Mouse (Mus musculus) embryonic facial prominence, embryonic 14.5 days (tissue): ENCODE data around the gene Dlx1. TPM values are rescaled to one million over a fixed set of nuclear protein-coding genes. Genes with fewer than 3 reads are reported as not detected.

Experiments
- ATAC-seq: fragments of 200-750 bp; cut with Nextera tagmentation; 2 replicates; pipeline ENCODE4 v1.8.0; 2017; ENCODE audit warnings: low read depth, moderate number of reproducible peaks, moderate TSS enrichment
- DNase-seq: peaks from one replicate; pipeline ENCODE4 v3.0.0-alpha.2; 2015; ENCODE audit warnings: low spot score
- H3K27ac ChIP-seq: fragments of 300-500 bp; sonication (generic); replicated peaks from 2 replicates; pipeline ENCODE4 v1.5.1; 2014; ENCODE audit warnings: low read depth, mild to moderate bottlenecking, low read length, moderate library complexity
- H3K27me3 ChIP-seq: fragments of 300-500 bp; sonication (generic); replicated peaks from 2 replicates; pipeline ENCODE4 v1.6.1; 2014; ENCODE audit warnings: low read length; ENCODE audit not compliant: control insufficient read depth, insufficient read depth
- H3K36me3 ChIP-seq: fragments of 300-500 bp; sonication (generic); 2 replicates; pipeline ENCODE4 v1.6.1; 2014; ENCODE audit warnings: low read length, mixed read lengths; ENCODE audit not compliant: control insufficient read depth, insufficient read depth
- H3K4me1 ChIP-seq: fragments of 300-500 bp; sonication (generic); 2 replicates; pipeline ENCODE4 v1.6.1; 2014; ENCODE audit warnings: antibody characterized with exemption, low read length; ENCODE audit not compliant: control insufficient read depth, insufficient read depth
- H3K4me2 ChIP-seq: fragments of 300-500 bp; sonication (generic); 2 replicates; pipeline ENCODE4 v1.6.1; 2014; ENCODE audit warnings: low read depth, mild to moderate bottlenecking, low read length, moderate library complexity, mixed read lengths
- H3K4me3 ChIP-seq: fragments of 300-500 bp; sonication (generic); 2 replicates; pipeline ENCODE4 v1.5.1; 2014; ENCODE audit warnings: low read depth, mild to moderate bottlenecking, low read length
- H3K9ac ChIP-seq: fragments of 300-500 bp; sonication (generic); 2 replicates; pipeline ENCODE4 v1.6.1; 2014; ENCODE audit warnings: low read depth, mild to moderate bottlenecking, low read length, moderate library complexity, mixed read lengths
- H3K9me3 ChIP-seq: fragments of 300-500 bp; sonication (generic); 2 replicates; pipeline ENCODE4 v1.6.1; 2016; ENCODE audit warnings: low read length; ENCODE audit not compliant: control insufficient read depth
- WGBS: fragments of 180-500 bp; shearing (Covaris S2); extraction: QIAGEN DNeasy Blood & Tissue Kit; methylation state at CpG from one replicate; pipeline ENCODE4 v1.1.7; 2014; 5-methylcytosine and 5-hydroxymethylcytosine counted together
- polyA plus RNA-seq: library from polyadenylated mRNA; unstranded; fragments of >200 nt; fragmentation: Nextera tagmentation; extraction: Ambion mirVana; gene quantifications from 2 replicates; pipeline ENCODE4 v1.2.1, GENCODE M21; 2014

Dlx1 gene
- polyA plus RNA-seq, result 13.1 and 15.2 TPM in 2 replicates

DNA sequence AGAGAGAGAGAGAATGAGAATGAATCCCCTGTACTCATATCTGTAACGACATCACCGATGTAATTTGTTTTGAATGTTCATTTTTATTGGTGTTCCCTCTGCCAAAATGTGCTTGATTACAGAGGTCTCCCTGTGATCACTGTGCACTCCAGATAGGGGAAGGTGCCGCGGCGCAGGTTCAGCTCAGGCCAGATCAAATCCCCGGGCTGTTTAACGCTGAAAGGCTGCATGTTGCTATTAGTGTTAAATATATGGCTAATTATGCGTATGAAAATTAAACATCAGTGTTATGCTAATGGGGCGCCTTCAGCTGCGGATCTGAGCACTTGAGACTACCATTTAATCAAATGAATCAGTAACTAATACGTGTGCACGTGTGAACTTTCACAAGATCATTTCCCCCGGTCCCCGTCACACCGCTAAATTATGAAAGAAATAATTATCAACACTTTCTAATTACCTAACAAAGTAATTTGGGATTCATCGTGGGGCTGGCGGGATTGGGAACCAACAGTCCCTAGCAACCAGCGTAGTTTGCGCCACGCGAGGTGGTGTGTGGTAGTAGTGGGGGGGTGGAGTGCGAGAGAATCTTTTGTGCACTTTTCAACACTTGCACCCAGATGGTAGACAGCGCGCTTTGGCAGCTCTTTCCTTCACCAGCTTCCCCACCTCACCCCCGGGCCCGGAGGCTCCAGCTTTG lies at the start of gene Dlx1:
Dlx1 (plus strand) TSS at position 100 of the 700 bp plus-strand sequence.
- H3K4me1 ChIP-seq, result peaks cover 9% of the 10 kb centered on the region; the same call in 1 of the 2 replicates
- H3K4me2 ChIP-seq, result peak within 1 kb of the TSS; percentile 75
- H3K9ac ChIP-seq, result peak within 1 kb of the TSS; percentile 68
- DNase-seq, result no peak
- no peak for ATAC-seq
- 1% methylated on average over 26 of the region's 26 CpGs for WGBS
- no peaks in the 10 kb centered on the region for H3K9me3 ChIP-seq
- peak within 1 kb of the TSS; percentile 87 for H3K27ac ChIP-seq
- H3K36me3 ChIP-seq, result no peaks in the 10 kb centered on the region
- peak within 1 kb of the TSS; percentile 49 for H3K4me3 ChIP-seq
- peaks cover 94% of the 10 kb centered on the region for H3K27me3 ChIP-seq

GRCm38 (mm10) chr2:71479917-71480316 lies 48.0 kb upstream of the Dlx1 start:
- no peak overlapping the region for H3K4me2 ChIP-seq
- DNase-seq (peak; percentile 42), ATAC-seq (peak; percentile 50; the same call in 1 of the 2 replicates)
- H3K9ac ChIP-seq, result no peak overlapping the region
- WGBS, result 15% methylated on average over 5 of the region's 7 CpGs
- H3K4me1 ChIP-seq, result peaks cover 42% of the 10 kb centered on the region
- no peaks in the 10 kb centered on the region for H3K27me3 ChIP-seq
- no peaks in the 10 kb centered on the region for H3K36me3 ChIP-seq
- H3K4me3 ChIP-seq, result no peak overlapping the region
- no peak overlapping the region for H3K27ac ChIP-seq
- H3K9me3 ChIP-seq, result peaks cover 6% of the 10 kb centered on the region; the same call in 1 of the 2 replicates

DNA sequence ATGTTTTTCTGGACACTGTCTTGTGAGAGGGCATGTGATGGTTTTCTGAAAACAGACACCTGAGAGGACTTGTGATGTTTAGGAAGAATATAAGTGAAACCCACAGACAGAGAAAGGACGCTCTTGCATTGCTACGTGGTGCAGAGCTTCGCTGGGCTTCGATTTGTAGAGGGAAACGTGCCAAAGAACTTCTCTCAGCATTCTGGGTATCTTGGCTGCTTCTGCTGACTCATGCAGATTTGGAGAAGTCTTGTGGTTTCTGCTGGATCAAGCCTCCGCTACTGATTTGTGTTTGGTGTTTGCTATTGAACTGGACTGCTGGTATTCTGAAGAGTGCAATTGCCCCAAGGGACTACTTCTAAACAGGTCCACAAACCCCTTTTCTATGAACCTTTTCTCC lies 46.1 kb upstream of the Dlx1 start:
- Histone ChIP-seq H3K9me3 (peaks cover 6% of the 10 kb centered on the region; the same call in 1 of the 2 replicates), H3K27ac (no peak overlapping the region), H3K27me3 (no peaks in the 10 kb centered on the region), H3K4me2 (no peak overlapping the region), H3K9ac (no peak overlapping the region), H3K4me1 (peaks cover 32% of the 10 kb centered on the region), H3K36me3 (no peaks in the 10 kb centered on the region), H3K4me3 (no peak overlapping the region)
- peak; percentile 74 for DNase-seq
- no peak for ATAC-seq
- 43% methylated on average over 6 of the region's 6 CpGs for WGBS

DNA sequence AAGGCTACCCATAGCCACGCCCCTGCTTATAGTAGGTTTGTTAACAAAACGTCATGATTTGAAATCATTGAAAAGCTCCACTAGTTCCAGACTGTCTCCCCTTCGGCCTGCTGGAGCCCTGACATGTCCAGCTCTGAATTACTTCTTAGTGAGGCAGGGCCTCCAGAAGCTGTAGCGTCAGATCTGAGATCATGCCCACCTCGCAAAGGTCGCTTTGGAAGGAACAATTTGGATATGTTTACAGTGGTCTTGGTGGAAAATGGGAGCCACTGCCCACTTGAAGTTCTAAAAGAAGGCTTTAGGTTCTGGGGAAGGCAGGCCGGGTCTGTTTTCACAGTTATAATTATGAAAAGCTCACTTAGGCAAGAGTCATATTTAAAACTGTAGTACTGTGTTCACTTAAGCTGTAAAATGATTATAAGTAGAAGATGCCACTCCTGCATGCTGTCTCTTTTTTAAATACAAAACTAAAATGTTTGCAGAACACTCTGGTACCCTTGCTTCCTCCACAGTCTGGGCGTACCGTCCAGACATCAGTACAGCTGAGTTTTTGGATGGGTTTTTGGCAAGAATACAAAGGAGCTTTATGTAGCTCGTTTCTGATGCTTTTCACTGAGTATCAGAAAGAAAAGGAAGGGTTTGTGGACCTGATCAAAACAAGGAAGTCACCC lies 44.7 kb upstream of the Dlx1 start:
- Histone ChIP-seq H3K36me3 (no peaks in the 10 kb centered on the region), H3K9ac (no peak overlapping the region), H3K27me3 (no peaks in the 10 kb centered on the region), H3K4me3 (no peak overlapping the region), H3K9me3 (no peaks in the 10 kb centered on the region), H3K4me2 (no peak overlapping the region), H3K4me1 (peaks cover 32% of the 10 kb centered on the region), H3K27ac (peak overlapping the region; percentile 24; the same call in 1 of the 2 replicates)
- DNase-seq (peak; percentile 29), ATAC-seq (no peak)
- WGBS, result 42% methylated on average over 10 of the region's 10 CpGs

- peaks cover 32% of the 10 kb centered on the region for H3K4me1 ChIP-seq
- H3K27ac ChIP-seq, result peak overlapping the region; percentile 24; the same call in 1 of the 2 replicates
- ATAC-seq, result no peak
- no peaks in the 10 kb centered on the region for H3K27me3 ChIP-seq
- no peaks in the 10 kb centered on the region for H3K9me3 ChIP-seq
- no peak overlapping the region for H3K9ac ChIP-seq
- WGBS, result 26% methylated on average over 5 of the region's 5 CpGs
- H3K4me2 ChIP-seq, result no peak overlapping the region
- H3K36me3 ChIP-seq, result no peaks in the 10 kb centered on the region
- DNase-seq, result no peak
- H3K4me3 ChIP-seq, result no peak overlapping the region
Observed at GRCm38 (mm10) chr2:71483717-71484066, 44.2 kb upstream of the Dlx1 start.

GRCm38 (mm10) chr2:71491295-71491694 lies 36.6 kb upstream of the Dlx1 start:
- no peak overlapping the region for H3K4me2 ChIP-seq
- H3K4me1 ChIP-seq, result 0 out of 2 replicates have a peak, but pooled peaks cover 4% of the 10 kb centered on the region
- ATAC-seq (no peak), DNase-seq (no peak)
- H3K9ac ChIP-seq, result no peak overlapping the region
- H3K27me3 ChIP-seq, result no peaks in the 10 kb centered on the region
- H3K36me3 ChIP-seq, result no peaks in the 10 kb centered on the region
- no peak overlapping the region for H3K27ac ChIP-seq
- H3K4me3 ChIP-seq, result no peak overlapping the region
- H3K9me3 ChIP-seq, result no peaks in the 10 kb centered on the region

DNA sequence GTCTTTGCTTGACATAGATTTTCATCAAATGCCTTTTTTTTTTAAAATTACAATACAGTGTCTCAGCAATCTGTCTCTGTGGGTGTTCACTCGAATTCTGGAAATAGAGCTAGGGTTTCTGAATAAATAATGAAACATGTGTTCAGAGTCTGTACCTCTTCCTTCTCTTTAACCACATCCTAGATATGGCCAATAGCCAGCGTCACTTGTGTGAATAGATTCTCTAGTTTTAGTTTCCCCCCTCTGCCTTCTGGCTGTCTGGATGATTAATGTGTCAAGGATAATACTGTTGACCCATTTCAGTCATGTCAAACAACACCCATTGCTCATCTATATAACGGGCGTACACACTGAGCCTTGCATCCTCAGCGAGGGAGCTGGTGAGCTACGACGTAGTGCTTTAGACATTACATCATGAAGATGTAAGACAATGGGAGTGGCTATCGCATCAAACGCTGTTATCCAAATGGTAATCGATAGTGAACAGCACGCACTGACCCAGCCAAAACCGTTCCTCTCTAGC lies 34.7 kb upstream of the Dlx1 start:
- Histone ChIP-seq H3K4me2 (no peak overlapping the region), H3K9ac (no peak overlapping the region), H3K27me3 (no peaks in the 10 kb centered on the region), H3K9me3 (no peaks in the 10 kb centered on the region), H3K27ac (no peak overlapping the region), H3K36me3 (no peaks in the 10 kb centered on the region), H3K4me3 (no peak overlapping the region), H3K4me1 (peaks cover 8% of the 10 kb centered on the region; the same call in 1 of the 2 replicates)
- DNase-seq (no peak), ATAC-seq (no peak)
- 58% methylated on average over 12 of the region's 12 CpGs for WGBS

DNA sequence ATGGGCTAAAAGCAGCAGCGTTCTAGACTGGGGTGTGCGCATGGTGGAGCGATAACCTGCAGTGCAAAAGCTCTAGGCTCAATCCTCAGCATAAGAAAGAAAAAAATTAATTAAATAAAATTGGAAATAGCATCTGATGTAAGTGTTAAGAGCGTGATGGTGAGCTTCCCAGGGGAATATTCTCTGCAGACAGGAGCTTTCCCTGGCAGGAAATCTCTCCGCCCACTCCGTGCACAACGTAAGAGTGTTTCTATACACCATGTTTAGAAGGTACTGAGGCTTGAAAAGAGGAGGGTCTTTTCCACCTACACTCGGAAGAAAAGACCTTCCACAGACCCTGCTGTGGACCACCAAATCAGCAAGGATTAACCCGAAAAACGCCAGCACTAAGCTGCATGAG lies 33.4 kb upstream of the Dlx1 start:
- H3K9me3 ChIP-seq, result no peaks in the 10 kb centered on the region
- ATAC-seq, result no peak
- no peak overlapping the region for H3K27ac ChIP-seq
- no peak for DNase-seq
- H3K27me3 ChIP-seq, result no peaks in the 10 kb centered on the region
- H3K9ac ChIP-seq, result no peak overlapping the region
- no peaks in the 10 kb centered on the region for H3K36me3 ChIP-seq
- H3K4me1 ChIP-seq, result peaks cover 15% of the 10 kb centered on the region; the same call in 1 of the 2 replicates
- no peak overlapping the region for H3K4me2 ChIP-seq
- WGBS, result 58% methylated on average over 10 of the region's 10 CpGs
- H3K4me3 ChIP-seq, result no peak overlapping the region
